Mouse (Mus musculus) ovary, adult 2 months (tissue): ENCODE data around the gene Laptm5. TPM values are rescaled to one million over a fixed set of nuclear protein-coding genes. Genes with fewer than 3 reads are reported as not detected.

Experiments used
- polyA plus RNA-seq: library from polyadenylated mRNA; depleted of rRNA; stranded (reverse); fragments of >200 nt; gene quantifications from 2 replicates; pipeline ENCODE4 v1.2.3, GENCODE M21; 2012; rRNA removed

Gene Laptm5
- polyA plus RNA-seq: 72.3 and 101 TPM in 2 replicates

DNA sequence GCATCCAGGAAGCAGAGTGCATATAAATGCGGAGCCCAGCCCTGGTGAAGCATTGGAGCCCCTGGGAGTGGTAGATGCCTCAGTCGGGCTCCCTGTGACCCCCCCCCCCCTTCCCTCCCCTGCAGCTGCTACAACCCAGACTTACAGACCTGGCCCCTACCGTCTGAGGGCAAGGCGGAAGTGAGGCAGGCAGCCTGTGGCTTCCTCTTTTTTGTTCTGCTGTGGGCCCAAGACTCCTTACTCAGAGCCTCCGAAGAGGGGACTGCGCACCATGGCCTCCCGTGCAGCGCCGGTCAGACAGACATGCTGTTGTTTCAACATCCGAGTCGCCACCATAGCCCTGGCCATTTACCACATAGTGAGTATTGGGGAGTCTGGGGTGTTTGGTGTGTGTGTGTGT, at the start of gene Laptm5:
TSS of gene Laptm5 (plus strand) at position 49 of the 400 bp plus-strand sequence.

DNA sequence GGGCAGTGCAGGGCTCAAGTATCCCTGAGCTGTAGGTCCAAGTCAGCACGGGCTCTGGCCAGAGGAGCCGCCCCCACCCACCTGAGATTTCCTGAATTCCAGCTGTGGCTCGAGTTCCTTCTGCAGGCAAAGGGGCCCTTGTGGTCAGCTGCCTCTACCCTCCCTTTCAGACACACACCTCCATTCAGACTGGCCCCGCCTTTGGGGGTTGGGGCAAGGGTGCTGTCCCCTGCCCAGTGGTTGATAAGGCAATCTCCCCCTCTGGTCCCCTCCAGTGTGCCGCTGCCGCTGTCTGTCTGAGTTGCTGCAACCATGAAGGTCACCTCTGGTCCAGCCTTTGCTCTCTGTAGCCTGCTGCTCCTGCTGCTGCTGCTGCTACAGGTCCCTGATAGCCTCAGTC, 31.2 kb downstream of the Laptm5 start, which contains the start of gene Matn1:
TSS of gene Matn1 (plus strand) at position 274 of the 400 bp plus-strand sequence.

Other genes with a start within 250 kb of the Laptm5 start
- gene Pum1, start 249.8 kb upstream of the Laptm5 start, polyA plus RNA-seq: 76.3 and 100 TPM in 2 replicates
- gene Sdc3, start 120.6 kb upstream of the Laptm5 start, polyA plus RNA-seq: 76.7 and 132 TPM in 2 replicates
- gene Matn1, start 31.3 kb downstream of the Laptm5 start, polyA plus RNA-seq: 0.06 and 0.09 TPM in 2 replicates